Mouse (Mus musculus) liver, adult 2 months (tissue): Measurements from ENCODE around the gene Iqck. TPM values are rescaled to one million over a fixed set of nuclear protein-coding genes. Genes with fewer than 3 reads are reported as not detected.

Experiments
- DNase-seq: peaks from one replicate; pipeline ENCODE4 v3.0.0-alpha.2; 2011; ENCODE audit warnings: low read depth, low spot score; ENCODE audit errors: extremely low read depth
- H3K27ac ChIP-seq: fragments of 200-500 bp; replicated peaks from 2 replicates; pipeline ENCODE4 v1.5.1; 2012; ENCODE audit warnings: low read depth, mild to moderate bottlenecking, control low read depth, inconsistent platforms, low read length; ENCODE audit not compliant: insufficient read depth
- H3K27me3 ChIP-seq: fragments of 200-500 bp; 2 replicates; pipeline ENCODE4 v1.6.1; 2012; ENCODE audit warnings: mild to moderate bottlenecking, moderate library complexity, low read length, inconsistent platforms; ENCODE audit not compliant: control insufficient read depth, insufficient read depth
- H3K36me3 ChIP-seq: fragments of 200-500 bp; 2 replicates; pipeline ENCODE4 v1.6.1; 2012; ENCODE audit warnings: low read length, inconsistent platforms; ENCODE audit not compliant: control insufficient read depth, insufficient read depth
- H3K4me1 ChIP-seq: fragments of 200-500 bp; 2 replicates; pipeline ENCODE4 v1.6.1; 2011; ENCODE audit warnings: low read length; ENCODE audit not compliant: control insufficient read depth, insufficient read depth
- H3K4me3 ChIP-seq: fragments of 200-500 bp; 2 replicates; pipeline ENCODE4 v1.5.1; 2011; ENCODE audit warnings: low read depth, mild to moderate bottlenecking, control low read depth, low read length, moderate library complexity; ENCODE audit not compliant: insufficient read depth
- H3K79me2 ChIP-seq: fragments of 200-500 bp; 2 replicates; pipeline ENCODE4 v1.6.1; 2012; ENCODE audit warnings: inconsistent platforms, mild to moderate bottlenecking, low read length, moderate library complexity; ENCODE audit not compliant: control insufficient read depth, insufficient read depth
- H3K9ac ChIP-seq: fragments of 200-500 bp; 2 replicates; pipeline ENCODE4 v1.6.1; 2012; ENCODE audit warnings: low read depth, mild to moderate bottlenecking, control low read depth, inconsistent platforms, low read length
- CTCF ChIP-seq: fragments of 200-500 bp; IDR thresholded peaks from 2 replicates; pipeline ENCODE4 v1.5.1; 2011; ENCODE audit warnings: low read depth, low read length, control low read depth
- POLR2A ChIP-seq: fragments of 200-500 bp; IDR thresholded peaks from 2 replicates; pipeline ENCODE4 v1.6.1; 2011; ENCODE audit warnings: low read length, control low read depth; ENCODE audit not compliant: insufficient read depth; ENCODE audit errors: extremely low read depth
- WGBS: fragments of 180-500 bp; shearing (Covaris S2); methylation state at CpG from one replicate; pipeline ENCODE4 v1.1.7; 2018; 5-methylcytosine and 5-hydroxymethylcytosine counted together
- polyA plus RNA-seq: library from polyadenylated mRNA; depleted of rRNA; stranded (reverse); fragments of >200 nt; gene quantifications from 2 replicates; pipeline ENCODE4 v1.2.3, GENCODE M21; 2012
- total RNA-seq: library from RNA; depleted of rRNA; stranded (reverse); fragments of >200 nt; gene quantifications from 2 replicates; pipeline ENCODE4 v1.2.3, GENCODE M21; 2014

The Iqck gene
- total and polyA plus RNA-seq, 2 experiments: 0.07 to 0.09 TPM

GRCm38 (mm10) chr7:118816275-118816674 lies 39.3 kb upstream of the Iqck start:
- Histone ChIP-seq H3K4me3 (no peak overlapping the region), H3K27me3 (no peaks in the 10 kb centered on the region), H3K4me1 (peaks cover 9% of the 10 kb centered on the region), H3K36me3 (peaks cover 5% of the 10 kb centered on the region; the same call in 1 of the 2 replicates), H3K27ac (no peak overlapping the region), H3K9ac (no peak overlapping the region), H3K79me2 (no peaks in the 10 kb centered on the region)
- WGBS: 75% methylated on average over 3 of the region's 3 CpGs
- TF ChIP-seq CTCF (no peak), POLR2A (no peak)
- DNase-seq: peak; percentile 17

- Histone ChIP-seq H3K79me2 (no peaks in the 10 kb centered on the region), H3K27ac (no peak overlapping the region), H3K36me3 (peaks cover 5% of the 10 kb centered on the region; the same call in 1 of the 2 replicates), H3K9ac (no peak overlapping the region), H3K27me3 (no peaks in the 10 kb centered on the region), H3K4me1 (peaks cover 9% of the 10 kb centered on the region), H3K4me3 (no peak overlapping the region)
- WGBS: 88% methylated on average over 7 of the region's 7 CpGs
- DNase-seq: no peak
- TF ChIP-seq CTCF (no peak), POLR2A (no peak)
Measured at GRCm38 (mm10) chr7:118817741-118818140, 37.8 kb upstream of the Iqck start.

GRCm38 (mm10) chr7:118819666-118820065 lies 35.9 kb upstream of the Iqck start:
- Histone ChIP-seq H3K4me1 (peaks cover 9% of the 10 kb centered on the region), H3K79me2 (no peaks in the 10 kb centered on the region), H3K27ac (no peak overlapping the region), H3K4me3 (no peak overlapping the region), H3K27me3 (no peaks in the 10 kb centered on the region), H3K36me3 (peaks cover 2% of the 10 kb centered on the region; the same call in 1 of the 2 replicates), H3K9ac (no peak overlapping the region)
- no peak for TF ChIP-seq POLR2A
- no peak for TF ChIP-seq CTCF
- peak; percentile 65 for DNase-seq
- 22% methylated on average over 1 of the region's 1 CpGs for WGBS

- Histone ChIP-seq H3K4me3 (no peak overlapping the region), H3K27me3 (no peaks in the 10 kb centered on the region), H3K9ac (no peak overlapping the region), H3K79me2 (no peaks in the 10 kb centered on the region), H3K4me1 (peaks cover 9% of the 10 kb centered on the region), H3K36me3 (peaks cover 4% of the 10 kb centered on the region), H3K27ac (no peak overlapping the region)
- TF ChIP-seq CTCF: no peak
- TF ChIP-seq POLR2A: no peak
- 75% methylated on average over 7 of the region's 7 CpGs for WGBS
- DNase-seq: no peak
Measured at GRCm38 (mm10) chr7:118821356-118821755, 34.2 kb upstream of the Iqck start.

- Histone ChIP-seq H3K9ac (no peak overlapping the region), H3K36me3 (peaks cover 6% of the 10 kb centered on the region), H3K27ac (no peak overlapping the region), H3K79me2 (no peaks in the 10 kb centered on the region), H3K4me1 (peaks cover 9% of the 10 kb centered on the region), H3K27me3 (no peaks in the 10 kb centered on the region), H3K4me3 (no peak overlapping the region)
- no peak for DNase-seq
- WGBS: 96% methylated on average over 12 of the region's 12 CpGs
- TF ChIP-seq CTCF: no peak
- TF ChIP-seq POLR2A: no peak
Measured at GRCm38 (mm10) chr7:118821887-118822556, 33.5 kb upstream of the Iqck start.

- H3K27ac ChIP-seq: no peak overlapping the region
- WGBS: 88% methylated on average over 7 of the region's 7 CpGs
- H3K9ac ChIP-seq: no peak overlapping the region
- H3K4me1 ChIP-seq: peaks cover 9% of the 10 kb centered on the region
- H3K4me3 ChIP-seq: no peak overlapping the region
- H3K79me2 ChIP-seq: no peaks in the 10 kb centered on the region
- no peaks in the 10 kb centered on the region for H3K27me3 ChIP-seq
- H3K36me3 ChIP-seq: peaks cover 10% of the 10 kb centered on the region
- TF ChIP-seq CTCF: no peak
- no peak for DNase-seq
Measured at GRCm38 (mm10) chr7:118824451-118824850, 31.1 kb upstream of the Iqck start.
